Mouse (Mus musculus) spleen, embryonic (tissue): Measurements from ENCODE around the gene 1700012B07Rik.

Experiments used
- CTCF ChIA-PET: fragments of 350-600 bp; sonication (Branson Sonifier 250); formaldehyde crosslinking; loops from one replicate; lab custom pipeline; 2022; lab: Charles Lee

1700012B07Rik gene

GRCm38 (mm10) chr11:109827946-109828345 lies at the start of gene 1700012B07Rik:
Gene 1700012B07Rik, minus strand, starts transcription at chr11:109828046.
- CTCF ChIA-PET, result no interaction called here

GRCm38 (mm10) chr11:109876767-109877166 lies 48.9 kb upstream of the 1700012B07Rik start:
- CTCF ChIA-PET, result interaction anchor here (0.5 kb wide), 1 partner anchor 248 kb away, joined by 6 read pairs; no protein-coding TSS in a partner anchor

- CTCF ChIA-PET, result no interaction called here
These were observed 48.0 kb upstream of the 1700012B07Rik start for GRCm38 (mm10) chr11:109875834-109876233.

- CTCF ChIA-PET, result no interaction called here
These were observed 47.6 kb upstream of the 1700012B07Rik start for GRCm38 (mm10) chr11:109875525-109875802.

- CTCF ChIA-PET, result no interaction called here
These were observed 47.0 kb upstream of the 1700012B07Rik start for GRCm38 (mm10) chr11:109874651-109875524.

GRCm38 (mm10) chr11:109873852-109874610 lies 46.2 kb upstream of the 1700012B07Rik start:
- CTCF ChIA-PET, result no interaction called here

- CTCF ChIA-PET, result no interaction called here
These were observed 45.4 kb upstream of the 1700012B07Rik start for GRCm38 (mm10) chr11:109873161-109873775.

GRCm38 (mm10) chr11:109872674-109873073 lies 44.8 kb upstream of the 1700012B07Rik start:
- CTCF ChIA-PET, result no interaction called here

GRCm38 (mm10) chr11:109872056-109872455 lies 44.2 kb upstream of the 1700012B07Rik start:
- CTCF ChIA-PET, result no interaction called here

- CTCF ChIA-PET, result no interaction called here
These were observed 40.0 kb upstream of the 1700012B07Rik start for GRCm38 (mm10) chr11:109867861-109868260.

- CTCF ChIA-PET, result interaction anchor here (0.6 kb wide), 2 partner anchors 105 to 126 kb away, joined by 3 to 4 read pairs; no protein-coding TSS in a partner anchor
These were observed 38.8 kb upstream of the 1700012B07Rik start for GRCm38 (mm10) chr11:109866537-109867160.

- CTCF ChIA-PET, result interaction anchor here (0.7 kb wide), 1 partner anchor 408 kb away, joined by 3 read pairs; no protein-coding TSS in a partner anchor
These were observed 37.7 kb upstream of the 1700012B07Rik start for GRCm38 (mm10) chr11:109865526-109865925.

GRCm38 (mm10) chr11:109863951-109864350 lies 36.1 kb upstream of the 1700012B07Rik start:
- CTCF ChIA-PET, result interaction anchor here (1.0 kb wide), 1 partner anchor 410 kb away, joined by 3 read pairs; no protein-coding TSS in a partner anchor

GRCm38 (mm10) chr11:109863194-109863746 lies 35.4 kb upstream of the 1700012B07Rik start:
- CTCF ChIA-PET, result interaction anchor here (0.6 to 1.0 kb wide), 4 partner anchors 20 to 411 kb away, joined by 3 to 7 read pairs (median 3); no protein-coding TSS in a partner anchor

GRCm38 (mm10) chr11:109860508-109860907 lies 32.7 kb upstream of the 1700012B07Rik start:
- CTCF ChIA-PET, result interaction anchor here (0.6 to 1.5 kb wide), 6 partner anchors 17 to 1676 kb away, joined by 3 to 7 read pairs (median 3); no protein-coding TSS in a partner anchor

- CTCF ChIA-PET, result interaction anchor here (0.6 kb wide), 2 partner anchors 412 to 1676 kb away, joined by 3 read pairs; no protein-coding TSS in a partner anchor
These were observed 32.2 kb upstream of the 1700012B07Rik start for GRCm38 (mm10) chr11:109859939-109860469.

- CTCF ChIA-PET, result no interaction called here
These were observed 31.6 kb upstream of the 1700012B07Rik start for GRCm38 (mm10) chr11:109859441-109859840.

GRCm38 (mm10) chr11:109857086-109857485 lies 29.2 kb upstream of the 1700012B07Rik start:
- CTCF ChIA-PET, result no interaction called here

- CTCF ChIA-PET, result interaction anchor here (0.6 kb wide), 1 partner anchor 296 kb away, joined by 5 read pairs; no protein-coding TSS in a partner anchor
These were observed 26.2 kb upstream of the 1700012B07Rik start for GRCm38 (mm10) chr11:109854056-109854455.
